Mouse (Mus musculus) cerebellum, postnatal 25 days (tissue): ENCODE measurements around the gene Plek.

ENCODE experiments used
- DNase-seq, 2 experiments: peaks; one replicate each; pipeline ENCODE4 v3.0.0; 2021; ENCODE audit warnings: mixed read lengths in 2 of 2

The Plek gene

DNA sequence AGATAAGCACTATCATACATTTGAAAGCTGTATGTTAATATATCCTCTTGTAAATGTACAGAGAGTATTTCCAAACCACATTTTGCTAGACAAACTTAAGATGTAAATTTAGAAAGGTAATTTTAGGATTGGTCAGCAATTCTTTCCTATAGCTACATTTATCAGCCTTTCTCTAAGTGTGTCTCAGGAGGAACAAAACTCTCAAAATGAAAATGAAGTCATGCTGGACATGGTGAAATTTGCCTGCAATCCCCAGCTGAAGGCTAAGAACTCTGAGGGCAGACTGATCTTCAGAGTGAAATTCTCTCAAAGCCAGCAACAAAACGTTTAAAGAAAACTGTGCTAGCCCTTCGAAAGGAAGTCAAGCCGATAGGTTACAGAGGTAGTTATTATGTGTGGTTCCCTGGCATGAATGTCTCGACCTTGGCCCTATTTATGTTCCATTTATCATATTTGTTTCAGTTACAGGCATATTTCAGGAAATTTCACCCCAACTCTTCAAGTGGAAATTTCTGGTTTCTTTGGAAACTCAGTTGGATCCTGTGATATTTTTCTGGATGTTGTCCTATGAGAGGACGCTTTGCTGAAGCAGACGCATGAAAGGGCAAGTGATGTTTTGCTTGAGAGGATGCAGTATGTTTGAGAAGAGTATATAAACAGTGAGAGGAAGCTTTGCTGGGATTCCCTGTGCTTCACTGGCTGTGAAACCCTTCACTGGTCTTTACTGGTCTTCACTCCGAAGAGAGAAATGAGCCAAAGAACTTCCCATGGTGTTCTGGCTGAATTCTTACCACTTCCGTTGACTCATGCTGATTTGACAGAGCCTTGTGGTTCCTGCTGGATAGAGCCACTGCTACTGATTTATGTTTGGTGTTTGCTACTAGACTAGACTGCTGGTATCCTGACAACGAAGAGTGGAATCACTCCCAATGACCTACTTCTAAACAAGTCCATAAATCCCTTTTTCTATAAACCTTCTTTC, 51.5 kb downstream of the Plek start:
- DNase-seq, result no peak

DNA sequence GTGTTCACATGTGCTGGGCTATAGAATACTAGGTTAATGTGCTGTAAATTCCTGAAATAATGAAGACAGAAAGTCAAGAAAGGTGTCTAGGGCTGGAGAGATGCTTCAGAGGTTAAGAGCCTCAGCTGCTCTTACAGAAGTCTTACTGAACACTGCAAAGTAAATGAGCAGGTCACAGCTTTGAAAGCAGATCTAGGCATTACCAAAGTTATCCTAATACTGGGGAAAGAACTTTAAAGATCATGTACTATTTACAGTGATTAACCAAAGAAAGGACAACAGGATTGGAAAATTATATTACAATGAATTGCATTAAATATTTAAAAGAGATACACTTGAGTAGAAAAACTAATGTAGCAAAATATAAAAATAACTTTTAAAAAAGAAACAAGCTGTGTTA, 52.2 kb downstream of the Plek start:
- DNase-seq, result no peak

DNA sequence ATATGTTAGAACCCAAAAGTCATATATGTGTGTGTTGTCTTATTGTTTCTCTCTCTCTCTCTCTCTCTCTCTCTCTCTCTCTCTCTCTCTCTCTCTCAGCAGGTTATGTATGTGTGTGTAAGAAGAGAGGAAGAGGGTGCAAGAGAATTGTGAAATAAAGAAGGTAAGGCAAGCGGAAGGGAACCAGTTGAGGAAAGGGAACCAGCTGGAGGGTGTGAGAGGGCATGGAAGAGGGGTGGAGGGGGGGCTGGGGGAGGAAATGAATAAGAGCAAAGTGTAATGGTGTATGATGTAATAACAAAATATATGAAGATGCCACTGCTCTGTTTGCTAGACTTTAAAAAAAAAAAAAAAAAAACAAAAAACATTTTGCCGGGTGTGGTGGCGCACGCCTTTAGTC, 52.8 kb downstream of the Plek start:
- DNase-seq, result no peak

DNA sequence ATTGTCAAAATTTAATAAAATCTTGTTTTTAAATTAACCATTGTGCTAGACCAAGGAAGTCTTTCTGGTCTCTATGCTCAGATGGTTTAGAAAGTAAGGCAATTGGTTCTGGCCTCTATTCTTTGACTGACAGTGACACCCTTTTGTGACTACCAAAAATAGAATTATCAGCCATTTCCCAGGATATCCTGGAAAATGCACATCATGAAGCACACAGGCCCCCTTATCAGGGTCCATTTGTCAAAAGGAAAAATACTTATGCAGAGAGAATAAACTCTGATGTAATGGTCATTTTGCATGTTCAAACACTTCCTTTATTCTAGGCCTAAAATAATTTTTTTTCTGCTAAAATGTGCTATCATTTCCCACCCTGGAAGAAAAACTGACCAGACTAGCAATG, 54.7 kb downstream of the Plek start:
- no peak for DNase-seq

DNA sequence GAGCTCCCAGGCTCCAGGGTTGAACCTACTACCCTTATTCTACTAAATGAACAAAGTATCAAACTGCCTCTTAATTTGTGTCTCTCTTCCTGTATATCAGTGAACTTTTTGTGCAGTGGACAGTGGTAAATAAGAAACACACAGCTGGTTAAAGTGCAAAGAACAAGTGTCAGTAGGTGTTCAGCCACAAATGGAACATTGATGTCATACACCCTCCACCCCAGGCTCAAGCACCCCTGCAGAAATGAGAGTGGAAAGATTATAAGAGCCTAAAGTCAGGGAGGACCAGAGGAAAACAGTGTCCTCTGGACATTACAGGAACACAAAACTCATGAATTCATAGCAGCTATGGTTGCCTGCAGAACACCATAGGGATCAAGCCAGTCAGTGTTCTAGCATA, 55.4 kb downstream of the Plek start:
- no peak for DNase-seq

DNA sequence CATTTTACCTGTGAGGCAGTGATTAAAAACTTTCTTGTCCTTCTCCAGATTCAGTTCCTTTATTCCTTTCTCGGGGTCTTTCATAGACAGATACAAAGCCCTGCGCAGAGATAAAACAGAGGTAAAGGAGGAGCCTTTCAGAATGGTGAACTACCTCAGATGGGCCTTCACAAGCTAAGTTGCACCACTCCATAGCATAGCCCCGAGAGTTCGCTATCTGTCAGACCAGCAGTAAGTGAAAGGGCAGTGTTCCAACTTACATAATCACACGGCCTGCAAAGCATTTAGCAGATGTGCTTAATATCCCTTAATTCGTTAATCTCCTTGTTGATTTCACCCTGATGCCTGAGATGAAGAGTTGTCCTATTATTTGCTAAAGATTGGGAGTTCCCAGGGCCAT, 59.3 kb downstream of the Plek start:
- DNase-seq, result no peak

DNA sequence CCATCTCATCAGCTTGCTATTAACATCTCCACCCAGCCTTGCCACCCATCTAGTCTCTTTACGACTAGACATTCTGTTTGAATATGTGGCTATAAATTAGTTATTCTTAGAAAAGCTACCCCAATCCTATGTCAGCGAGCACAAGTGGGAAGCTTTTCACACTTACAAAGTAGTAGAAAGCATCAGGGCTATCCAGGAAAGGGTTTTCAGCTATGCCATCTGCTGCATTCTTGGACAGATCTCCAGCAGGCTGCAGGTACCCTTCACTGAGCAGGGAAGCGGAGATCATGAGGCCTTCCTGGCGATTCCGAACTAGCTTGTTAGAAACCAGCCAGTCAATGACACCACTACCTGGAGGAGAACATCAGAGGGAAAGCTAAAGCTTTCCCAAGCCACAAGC, 62.3 kb downstream of the Plek start:
- no peak for DNase-seq

DNA sequence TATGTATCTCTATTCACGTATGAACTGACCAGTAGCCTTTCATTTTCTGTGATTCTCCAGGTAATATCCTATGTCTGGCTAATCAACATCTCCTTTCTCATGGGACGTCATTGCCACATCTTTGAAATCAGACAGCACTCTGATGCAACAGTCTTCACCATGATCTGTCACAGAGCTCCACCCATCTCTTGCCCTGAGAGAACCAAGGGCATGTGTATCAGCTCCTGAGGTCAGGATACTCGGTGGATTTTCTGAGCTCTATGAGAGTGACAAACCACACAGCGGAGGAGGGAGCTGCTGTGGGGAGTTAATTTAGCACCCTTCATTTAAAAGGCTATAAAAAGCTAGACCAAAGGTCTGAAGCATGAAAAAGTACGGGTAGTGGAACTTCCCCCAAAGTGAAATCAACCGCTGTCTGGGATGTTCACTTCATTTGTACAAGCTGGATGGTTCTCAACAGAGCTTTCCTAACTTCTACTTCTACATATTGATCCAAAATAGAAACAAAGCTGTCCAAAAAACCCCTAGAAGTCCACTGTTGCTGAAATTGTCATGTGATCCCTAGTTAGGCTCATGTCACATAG, 64.3 kb downstream of the Plek start:
- DNase-seq, result no peak

DNA sequence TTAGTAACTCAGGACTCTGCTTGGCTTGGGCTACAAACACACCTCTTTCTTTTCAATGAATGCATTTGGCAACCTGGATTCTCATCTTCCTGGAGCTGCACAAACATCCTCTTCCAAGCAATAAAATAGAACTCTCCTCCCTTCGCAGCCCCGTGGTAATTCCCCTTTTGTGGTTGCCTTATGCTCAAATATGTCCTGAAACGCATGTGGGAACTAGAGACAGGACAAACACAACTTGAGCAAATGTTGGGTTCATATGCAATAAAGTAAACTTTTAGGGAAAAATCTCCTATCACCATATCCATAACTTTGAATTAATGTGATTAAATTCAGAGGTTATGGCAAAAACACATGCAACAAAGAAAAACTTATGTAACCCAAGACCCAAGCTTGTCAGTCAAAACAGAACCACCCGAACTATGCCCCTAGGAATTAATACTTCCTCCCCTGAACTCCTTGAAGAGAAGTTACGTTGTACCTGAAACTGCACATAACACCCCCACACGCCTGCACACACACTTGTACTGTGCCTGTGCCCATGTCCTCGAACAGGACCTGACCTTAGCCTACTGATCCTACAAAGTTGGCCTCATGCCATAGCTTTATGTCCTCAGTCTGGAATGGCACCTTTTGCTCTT, 65.5 kb downstream of the Plek start:
- DNase-seq, result no peak

DNA sequence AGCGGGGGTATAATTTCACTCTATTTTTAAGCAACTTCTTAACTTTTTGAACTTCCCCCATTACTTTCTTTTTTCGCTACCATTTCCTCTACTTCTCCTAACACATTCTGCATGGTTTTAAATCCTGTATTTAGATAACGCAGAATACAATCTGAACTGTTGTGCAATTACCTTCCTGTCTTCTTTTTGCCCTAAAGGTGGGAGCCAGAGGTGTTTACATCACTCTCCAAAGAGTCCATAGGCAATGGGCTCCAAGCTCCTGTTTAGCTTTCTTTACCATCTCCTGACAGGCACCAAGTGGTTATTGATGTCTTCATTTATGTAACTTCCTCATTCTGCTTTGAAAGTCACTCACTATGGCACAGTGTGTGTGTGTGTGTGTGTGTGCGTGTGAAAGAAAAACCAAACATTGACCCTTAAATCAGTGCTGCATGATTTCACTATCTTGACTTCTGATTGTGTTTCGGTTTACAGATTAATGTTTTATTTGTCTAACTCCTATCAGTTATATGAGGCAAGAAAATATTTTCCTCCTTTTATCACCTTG, 73.9 kb downstream of the Plek start:
- DNase-seq, result no peak

DNA sequence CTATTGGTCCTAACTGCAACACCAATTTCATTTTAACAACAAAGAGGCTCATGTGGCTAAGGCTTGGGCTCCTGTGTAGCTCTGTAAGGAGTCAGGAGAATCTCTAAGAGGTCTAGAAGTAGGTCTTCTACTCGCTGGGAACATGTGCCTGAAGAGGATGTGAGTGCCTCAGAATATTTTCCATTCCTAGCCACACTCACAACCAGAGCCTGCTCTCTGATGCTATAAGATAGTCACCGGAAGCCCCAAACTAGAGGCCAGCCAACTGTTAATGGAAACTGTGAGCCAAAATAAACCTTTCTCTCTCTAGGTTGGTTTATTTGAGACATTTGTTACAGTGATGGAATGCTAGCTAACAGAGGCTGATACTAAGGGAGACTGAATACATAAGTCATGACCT, 74.6 kb downstream of the Plek start:
- DNase-seq, result no peak

DNA sequence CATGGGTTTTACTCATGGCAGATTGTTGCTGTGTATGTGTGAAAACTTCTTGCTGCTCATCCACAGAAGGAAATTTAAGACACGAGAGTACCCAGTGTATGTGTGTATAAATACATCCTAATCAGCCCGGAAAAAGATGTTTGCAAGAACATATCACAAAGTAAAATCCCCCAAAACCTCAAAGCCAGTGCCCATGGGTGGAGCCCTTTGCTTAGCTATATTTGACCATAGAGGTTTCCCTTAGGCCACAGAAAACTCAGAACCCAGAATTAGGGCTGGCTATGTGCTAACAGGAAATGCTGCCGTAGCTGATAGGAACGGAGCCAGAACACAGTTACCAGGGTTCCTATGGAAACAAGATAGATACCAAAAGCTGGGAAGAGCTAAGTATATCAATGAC, 75.2 kb downstream of the Plek start:
- DNase-seq, result no peak

DNA sequence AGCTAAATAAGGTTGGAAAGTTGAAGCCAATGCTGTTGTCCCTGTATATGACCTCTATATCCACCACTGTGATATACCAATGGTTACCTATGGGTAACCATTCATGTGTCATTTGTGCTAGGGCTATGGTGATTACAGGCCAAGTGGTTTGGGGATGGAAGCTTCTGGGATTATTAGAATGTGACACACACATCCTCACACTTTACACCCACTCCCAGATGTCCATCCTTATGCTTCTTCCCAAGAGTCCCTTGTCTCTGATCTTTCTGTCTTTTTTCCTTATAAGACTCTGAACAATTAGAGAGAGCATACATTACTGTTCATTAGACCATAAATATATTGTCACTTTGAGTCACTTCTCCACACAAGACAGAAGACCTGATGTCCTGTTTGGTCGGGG, 79.1 kb downstream of the Plek start:
- DNase-seq, result no peak

DNA sequence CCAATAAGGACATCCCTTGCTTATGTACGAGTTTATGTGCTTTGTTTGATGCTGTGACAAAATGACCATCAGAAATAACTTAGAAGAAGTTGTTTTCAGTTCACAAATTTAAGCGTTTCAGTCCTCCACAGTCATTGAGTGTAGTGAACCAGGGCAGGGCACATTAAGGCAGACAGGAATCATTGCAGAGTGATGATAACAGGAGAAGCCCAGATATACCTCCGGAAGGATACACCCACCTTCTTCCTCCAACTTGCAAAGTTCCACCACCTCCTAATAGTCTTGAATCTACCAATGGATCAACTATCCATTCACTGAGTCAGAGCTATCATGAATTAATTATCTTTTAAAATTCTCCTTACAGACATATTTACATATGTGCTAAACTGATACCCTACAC, 80.2 kb downstream of the Plek start:
- DNase-seq, result no peak

DNA sequence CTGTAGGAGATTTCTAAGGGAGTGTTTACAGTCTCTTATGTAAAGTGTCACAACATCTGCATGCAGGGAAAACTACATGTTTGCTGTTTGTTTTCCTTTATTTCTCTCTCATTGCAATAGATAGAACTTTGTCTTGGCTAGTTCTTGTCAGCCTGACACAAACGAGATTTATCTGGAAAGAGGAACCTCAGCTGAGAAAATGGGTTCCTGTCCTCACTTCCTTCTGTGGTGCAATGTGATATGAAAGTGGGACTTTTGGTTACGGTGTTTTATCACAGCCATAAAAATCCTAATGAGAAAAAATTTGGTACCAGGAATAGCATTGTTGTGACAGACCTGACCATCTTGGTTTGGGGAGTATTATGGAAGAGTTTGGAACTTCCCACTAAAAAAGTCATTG, 82.5 kb downstream of the Plek start:
- DNase-seq, result no peak

DNA sequence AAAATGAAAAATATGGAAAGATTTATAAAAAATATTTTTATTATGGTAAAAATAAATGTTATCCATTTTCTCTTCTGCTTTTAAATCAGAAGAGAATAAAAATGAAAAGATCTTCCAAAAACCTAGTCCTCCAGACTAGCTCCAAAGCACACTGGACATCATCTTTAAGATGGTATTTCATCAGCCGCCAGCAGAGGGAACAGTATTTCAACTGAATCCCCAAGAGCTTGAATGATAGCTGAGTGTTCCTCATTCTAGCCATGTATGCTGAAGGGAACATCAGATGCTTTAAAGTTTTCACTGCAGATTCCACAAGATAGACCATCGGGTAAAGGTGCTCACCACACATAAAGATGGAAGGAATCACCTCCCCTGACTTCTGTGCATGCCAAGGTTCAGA, 84.4 kb downstream of the Plek start:
- DNase-seq, result peak; percentile 14 to 54

DNA sequence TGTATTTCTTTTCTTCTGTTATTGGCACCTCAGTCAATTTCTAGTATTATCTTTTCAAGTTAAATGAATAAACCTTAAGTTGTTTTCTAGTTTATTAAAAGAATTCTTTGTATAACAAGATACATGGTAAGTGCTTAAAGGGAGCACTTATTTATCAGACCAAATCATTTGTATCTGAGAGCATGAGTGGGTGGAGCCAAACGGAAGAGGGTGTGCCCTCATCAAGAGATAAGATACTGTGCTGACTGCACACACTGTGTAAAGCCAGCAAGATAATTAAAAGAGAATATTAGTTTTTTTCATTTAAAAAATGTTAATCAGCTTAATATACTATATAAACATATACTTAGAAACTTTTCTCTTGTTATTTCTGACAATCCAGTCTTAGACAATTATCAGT, 93.7 kb downstream of the Plek start:
- no peak for DNase-seq

DNA sequence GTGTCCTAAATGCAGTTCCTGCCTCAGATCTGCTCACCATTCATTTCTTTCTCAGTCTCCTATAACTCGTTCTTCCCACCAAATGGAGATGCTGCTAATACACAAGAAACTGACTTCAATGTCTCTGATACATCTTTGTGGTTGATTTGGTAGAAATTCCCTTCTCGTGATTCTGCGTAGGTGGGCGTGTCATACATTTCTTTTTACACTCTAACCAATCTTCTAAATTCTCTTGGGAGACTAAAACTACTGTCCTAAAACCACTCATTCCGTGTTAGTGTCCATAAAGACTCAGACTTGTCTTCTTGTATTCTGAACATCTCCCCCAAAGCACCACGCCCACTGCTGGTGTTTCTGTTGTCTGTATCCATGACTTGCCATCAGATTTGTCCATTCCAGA, 95.2 kb downstream of the Plek start:
- DNase-seq, result no peak

DNA sequence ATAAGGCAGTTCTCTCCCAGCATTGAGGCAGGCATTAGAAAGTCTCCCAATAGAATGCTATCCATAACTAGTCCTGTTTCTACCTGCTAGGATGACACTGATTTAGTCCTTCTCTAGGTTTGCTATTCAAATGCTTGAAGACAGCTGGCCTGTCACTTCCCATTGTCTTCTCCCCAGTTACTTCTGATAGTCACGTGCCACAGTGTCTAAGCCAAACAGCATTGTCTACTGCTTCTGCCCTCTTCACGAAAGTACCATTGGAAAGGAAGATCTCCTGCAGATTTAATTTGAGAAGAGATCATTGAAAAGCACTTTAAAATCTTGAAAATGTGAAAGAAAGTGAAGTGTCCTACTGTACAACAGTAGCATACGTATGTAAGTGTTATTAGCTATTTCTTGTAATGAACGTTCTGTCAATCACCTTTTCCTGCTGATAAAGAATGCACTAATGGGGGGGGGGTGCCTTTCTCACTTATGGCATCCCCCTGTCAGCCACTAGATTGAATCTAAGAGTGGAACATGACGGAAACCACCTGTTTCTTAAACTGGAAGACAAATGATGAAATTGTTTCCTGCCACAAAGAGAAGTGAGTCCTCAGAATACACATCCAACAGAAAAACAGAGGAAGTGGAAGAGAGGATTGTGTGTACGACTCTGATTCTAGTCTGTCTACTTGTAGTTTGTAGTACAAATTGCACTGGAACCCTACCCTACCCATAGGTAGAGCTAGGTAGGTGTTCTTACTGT, 95.9 kb downstream of the Plek start:
- no peak for DNase-seq

DNA sequence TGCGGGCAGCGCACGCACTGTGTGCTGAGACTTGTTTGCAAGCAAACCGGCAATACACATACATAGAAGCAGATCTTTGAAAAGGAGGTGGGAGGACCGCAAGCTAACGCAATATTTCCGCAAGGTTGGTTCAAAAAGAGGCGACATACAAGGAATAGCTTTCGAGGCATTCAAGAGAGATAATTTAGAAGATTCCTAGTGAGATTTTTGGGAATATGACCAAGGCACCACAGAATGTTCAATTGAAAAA, 100.5 kb downstream of the Plek start:
- DNase-seq, result no peak

DNA sequence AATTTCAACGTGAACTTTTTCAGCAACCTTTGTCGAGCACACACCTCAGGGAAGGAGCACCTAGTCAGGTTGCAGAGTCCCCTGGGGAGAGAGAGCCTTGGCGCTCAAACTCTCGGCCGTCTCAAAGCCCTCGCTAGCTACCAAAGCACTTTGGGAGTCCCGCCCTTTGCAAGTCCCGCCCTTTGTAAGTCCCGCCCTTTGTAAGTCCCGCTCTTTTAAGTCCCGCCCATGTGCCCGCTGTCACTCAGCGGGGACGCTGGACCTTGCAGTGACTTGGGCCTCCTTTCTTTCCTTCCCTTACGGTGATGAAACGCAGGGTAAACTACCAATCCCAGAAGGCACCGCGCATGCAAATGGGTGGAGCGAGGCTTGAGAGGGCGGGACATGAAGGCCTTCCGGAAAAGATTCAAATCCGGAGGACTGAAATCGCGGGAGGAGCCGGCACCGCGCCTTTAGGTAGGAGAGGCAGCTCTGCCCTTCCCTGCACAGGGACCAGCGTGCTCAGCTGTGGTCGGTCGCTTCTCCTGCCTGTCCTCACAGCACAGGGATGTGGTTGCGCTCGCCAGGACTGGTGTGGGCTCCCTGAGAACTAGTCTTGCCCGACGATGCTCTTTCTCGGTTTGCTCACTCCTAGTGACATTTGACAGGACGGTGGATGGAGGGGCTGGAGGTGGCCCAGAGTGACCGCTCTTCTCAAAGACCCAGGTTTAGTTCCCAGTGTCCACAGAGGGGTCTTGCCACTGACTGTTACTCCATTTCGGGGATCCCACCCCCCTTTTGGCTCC, 101.0 kb downstream of the Plek start, which contains the start of gene Fbxo48:
TSS of gene Fbxo48 (plus strand) at position 400 of the 785 bp plus-strand sequence.
- peak; percentile 93 to 96 for DNase-seq

DNA sequence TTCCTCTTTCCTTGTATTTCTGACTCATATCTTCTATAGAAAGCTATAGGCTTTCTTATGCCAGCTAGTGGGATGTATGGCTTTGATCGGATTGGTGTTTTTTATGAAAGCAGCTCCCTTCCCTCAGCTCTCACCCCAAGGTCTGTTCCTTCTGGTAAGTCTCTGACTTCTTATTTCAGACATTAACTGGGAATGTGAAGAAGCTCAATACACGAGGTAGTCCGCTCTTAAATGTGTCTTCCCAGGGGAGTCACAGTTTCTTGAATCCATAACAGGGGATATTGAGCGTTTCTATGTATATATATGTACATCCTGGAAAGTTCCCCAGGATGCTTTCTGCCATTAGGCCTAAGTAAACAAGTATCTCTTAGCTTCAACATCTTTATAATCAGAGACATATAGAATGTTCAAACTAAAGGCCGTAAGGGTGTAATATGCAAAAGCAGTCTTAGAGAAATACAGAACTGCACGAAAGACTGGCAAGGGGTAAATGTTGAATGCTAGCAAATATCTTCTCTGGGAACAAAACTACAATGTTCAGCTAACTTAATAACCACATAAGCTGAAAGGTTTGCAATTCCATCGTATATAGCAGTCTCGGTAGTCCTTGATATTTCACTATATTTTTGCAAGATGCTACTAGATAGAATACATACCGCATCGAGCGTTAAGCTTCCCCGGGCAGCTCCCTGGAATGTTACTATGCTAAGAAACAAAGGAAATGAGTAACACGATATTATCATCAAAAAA, 101.8 kb downstream of the Plek start:
- DNase-seq, result no peak
